Mouse (Mus musculus) neural tube, embryonic 11.5 days (tissue): ENCODE measurements at regions not wholly inside any gene's neighbourhood (a gene's known extent, or its start where the extent isn't known, plus 50 kb on each side); places are given as distances from the start of the nearest gene placed in this dataset.

ENCODE experiments used
- ATAC-seq: fragments of 200-750 bp; cut with Nextera tagmentation; 2 replicates; pipeline ENCODE4 v1.8.0; 2017; ENCODE audit warnings: moderate number of reproducible peaks, mild to moderate bottlenecking, moderate TSS enrichment, moderate library complexity; ENCODE audit not compliant: insufficient read depth, low FRiP score, low TSS enrichment
- DNase-seq: peaks from one replicate; pipeline ENCODE4 v3.0.0-alpha.2; 2015; ENCODE audit warnings: low spot score
- H3K27ac ChIP-seq: fragments of 300-500 bp; sonication (generic); 2 replicates; pipeline ENCODE4 v1.5.1; 2014; ENCODE audit warnings: low read depth, mild to moderate bottlenecking, low read length
- H3K27me3 ChIP-seq: fragments of 300-500 bp; sonication (generic); 2 replicates; pipeline ENCODE4 v1.6.1; 2014; ENCODE audit warnings: mild to moderate bottlenecking, low read length, mixed read lengths; ENCODE audit not compliant: control insufficient read depth, insufficient read depth
- H3K36me3 ChIP-seq: fragments of 300-500 bp; sonication (generic); 2 replicates; pipeline ENCODE4 v1.6.1; 2014; ENCODE audit warnings: mild to moderate bottlenecking, low read length, moderate library complexity, mixed read lengths; ENCODE audit not compliant: control insufficient read depth, insufficient read depth
- H3K4me1 ChIP-seq: fragments of 300-500 bp; sonication (generic); 2 replicates; pipeline ENCODE4 v1.6.1; 2014; ENCODE audit warnings: low read length, mixed read lengths; ENCODE audit not compliant: control insufficient read depth, insufficient read depth
- H3K4me2 ChIP-seq: fragments of 300-500 bp; sonication (generic); 2 replicates; pipeline ENCODE4 v1.6.1; 2014; ENCODE audit warnings: low read depth, mild to moderate bottlenecking, moderate library complexity
- H3K4me3 ChIP-seq: fragments of 300-500 bp; sonication (generic); 2 replicates; pipeline ENCODE4 v1.5.1; 2014; ENCODE audit warnings: low read depth, low read length
- H3K9ac ChIP-seq: fragments of 300-500 bp; sonication (generic); 2 replicates; pipeline ENCODE4 v1.6.1; 2014; ENCODE audit warnings: mild to moderate bottlenecking, low read length
- H3K9me3 ChIP-seq: fragments of 300-500 bp; sonication (generic); 2 replicates; pipeline ENCODE4 v1.6.1; 2016; ENCODE audit warnings: low read length; ENCODE audit not compliant: control insufficient read depth

- Histone ChIP-seq H3K4me1 (no peaks in the 10 kb centered on the region), H3K27ac (no peak overlapping the region), H3K9ac (no peak overlapping the region), H3K4me3 (no peak overlapping the region), H3K36me3 (no peaks in the 10 kb centered on the region), H3K27me3 (no peaks in the 10 kb centered on the region), H3K9me3 (no peaks in the 10 kb centered on the region), H3K4me2 (no peak overlapping the region)
- no peak for ATAC-seq
- DNase-seq = no peak
These were observed 81.5 kb downstream of the Uchl5 start for GRCm38 (mm10) chr1:143858532-143858931.
